Comparison of ENCODE assay signal across 22 mouse cellular contexts in the genomic region with DNA sequence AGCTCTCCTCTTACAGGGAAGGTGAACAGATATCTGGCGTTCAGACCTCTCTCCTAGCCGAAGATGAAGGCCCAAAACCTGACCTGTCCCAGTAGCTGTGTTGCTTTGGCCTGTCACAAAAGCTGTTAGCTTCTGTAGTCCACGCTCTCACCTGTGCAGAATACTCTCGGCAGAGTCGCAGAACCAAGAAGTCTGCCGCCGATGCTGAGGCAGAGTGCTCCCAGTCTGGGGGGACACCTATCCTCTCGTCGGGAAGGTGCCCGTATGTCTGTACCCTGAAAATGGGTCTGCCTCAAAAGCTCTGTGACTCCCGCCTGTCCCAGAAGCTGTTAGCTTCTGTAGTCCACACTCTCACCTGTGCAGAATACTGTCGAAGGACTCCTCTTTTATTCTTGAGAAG. TPM values are rescaled to one million over a fixed set of nuclear protein-coding genes. Genes with fewer than 3 reads are reported as not detected.
"Had no signal": no experiment of that assay in that cellular context is flagged by ENCODE, and none has a peak within 500 bp of the region (broad histone marks: within the 10 kb centered on the region; RNA-seq: fewer than 3 reads in every experiment).

No protein-coding gene starts in this region.

- H3K9ac ChIP-seq: liver, embryonic 15.5 days; liver, postnatal 0 days; lung, embryonic 15.5 days; midbrain, embryonic 12.5 days; midbrain, embryonic 15.5 days; neural tube, embryonic 12.5 days; stomach, embryonic 15.5 days had no signal

- DNase-seq: liver, postnatal 0 days; lung, adult 2 months; lung, postnatal 14 days; lung, postnatal 36 days; right cerebral cortex, postnatal 14 days; thymus, adult 2 months; thymus, postnatal 25 days; thymus, postnatal 4 days had no signal

- H3K36me3 ChIP-seq: liver, embryonic 15.5 days; lung, embryonic 15.5 days; midbrain, embryonic 12.5 days; midbrain, embryonic 15.5 days; neural tube, embryonic 12.5 days; stomach, embryonic 15.5 days had no signal

- H3K4me2 ChIP-seq: liver, embryonic 15.5 days; lung, embryonic 15.5 days; midbrain, embryonic 12.5 days; midbrain, embryonic 15.5 days; neural tube, embryonic 12.5 days; stomach, embryonic 15.5 days had no signal

- H3K4me3 ChIP-seq: liver, embryonic 15.5 days; lung, embryonic 15.5 days; megakaryocyte, embryonic 14.5 days; midbrain, embryonic 12.5 days; midbrain, embryonic 15.5 days; neural tube, embryonic 12.5 days; stomach, embryonic 15.5 days had no signal

- H3K27ac ChIP-seq: liver, embryonic 15.5 days; lung, embryonic 15.5 days; macrophage; midbrain, embryonic 12.5 days; midbrain, embryonic 15.5 days; neural tube, embryonic 12.5 days; stomach, embryonic 15.5 days; stomach, postnatal 0 days had no signal

- H3K27me3 ChIP-seq: liver, embryonic 15.5 days; lung, embryonic 15.5 days; megakaryocyte, embryonic 14.5 days; midbrain, embryonic 12.5 days; midbrain, embryonic 15.5 days; neural tube, embryonic 12.5 days; stomach, embryonic 15.5 days had no signal

- ATAC-seq: liver, postnatal 0 days; lung, postnatal 0 days; midbrain, embryonic 15.5 days had no signal

- H3K4me1 ChIP-seq: liver, embryonic 15.5 days; lung, embryonic 15.5 days; megakaryocyte, embryonic 14.5 days; midbrain, embryonic 12.5 days; midbrain, embryonic 15.5 days; neural tube, embryonic 12.5 days; stomach, embryonic 15.5 days had no signal

- H3K9me3 ChIP-seq: midbrain, embryonic 15.5 days; stomach, embryonic 15.5 days had no signal

RNA-seq across cellular contexts. Expression of a gene that starts 23.8 kb away (rescaled TPM):
- polyA plus RNA-seq: liver, embryonic 15.5 days; liver, postnatal 0 days; lung, postnatal 0 days; macrophage; midbrain, embryonic 12.5 days; midbrain, embryonic 15.5 days; neural tube, embryonic 12.5 days; neural tube, embryonic 14.5 days; spleen, adult 2 months; stomach, embryonic 15.5 days; testis, adult 2 months; urinary bladder, adult 2 months had no signal

RNA-seq across cellular contexts. Expression of a gene that starts 28.1 kb away (rescaled TPM):
- polyA plus RNA-seq: lung, embryonic 15.5 days; midbrain, embryonic 12.5 days; neural tube, embryonic 12.5 days; neural tube, embryonic 14.5 days had no signal
